Mouse (Mus musculus) intestine, embryonic 15.5 days (tissue): Measurements from ENCODE around the gene Hist1h2bg. TPM values are rescaled to one million over a fixed set of nuclear protein-coding genes. Genes with fewer than 3 reads are reported as not detected.
A peak's percentile ranks its signal among the peaks of the same experiment; 100 is the strongest.

ENCODE experiments used
- ATAC-seq: fragments of 200-750 bp; cut with Nextera tagmentation; 2 replicates; pipeline ENCODE4 v1.8.0; 2017; ENCODE audit warnings: moderate TSS enrichment, moderate library complexity
- H3K27ac ChIP-seq: fragments of 300-500 bp; sonication (generic); 2 replicates; pipeline ENCODE4 v1.5.1; 2015; ENCODE audit warnings: mild to moderate bottlenecking, inconsistent platforms
- H3K27me3 ChIP-seq: fragments of 300-500 bp; sonication (generic); replicated peaks from 2 replicates; pipeline ENCODE4 v1.6.1; 2015; ENCODE audit warnings: inconsistent platforms
- H3K36me3 ChIP-seq: fragments of 300-500 bp; sonication (generic); 2 replicates; pipeline ENCODE4 v1.6.1; 2015; ENCODE audit warnings: inconsistent platforms
- H3K4me1 ChIP-seq: fragments of 300-500 bp; sonication (generic); replicated peaks from 2 replicates; pipeline ENCODE4 v1.6.1; 2015; ENCODE audit warnings: inconsistent platforms
- H3K4me2 ChIP-seq: fragments of 300-500 bp; sonication (generic); replicated peaks from 2 replicates; pipeline ENCODE4 v1.6.1; 2015; ENCODE audit warnings: mild to moderate bottlenecking, inconsistent platforms
- H3K4me3 ChIP-seq: fragments of 300-500 bp; sonication (generic); replicated peaks from 2 replicates; pipeline ENCODE4 v1.5.1; 2015; ENCODE audit warnings: inconsistent platforms
- H3K9ac ChIP-seq: fragments of 300-500 bp; sonication (generic); 2 replicates; pipeline ENCODE4 v1.6.1; 2015; ENCODE audit warnings: inconsistent platforms
- H3K9me3 ChIP-seq: fragments of 300-500 bp; sonication (generic); 2 replicates; pipeline ENCODE4 v1.6.1; 2016; ENCODE audit warnings: inconsistent platforms
- WGBS: fragments of 180-500 bp; shearing (Covaris S2); methylation state at CpG from one replicate; pipeline ENCODE4 v1.1.7; 2015; 5-methylcytosine and 5-hydroxymethylcytosine counted together
- polyA plus RNA-seq: library from polyadenylated mRNA; unstranded; fragments of >200 nt; fragmentation: Nextera tagmentation; extraction: Ambion mirVana; gene quantifications from 2 replicates; pipeline ENCODE4 v1.2.1, GENCODE M21; 2015

Gene Hist1h2bg
- polyA plus RNA-seq, result 7.1 and 11.5 TPM in 2 replicates

GRCm38 (mm10) chr13:23571022-23571503 is at the start of gene Hist1h2bg, which contains the start of gene Hist1h2ae:
Gene Hist1h2bg (plus strand): TSS chr13:23571396.
Gene Hist1h2ae (minus strand): TSS chr13:23571220.
- no peaks in the 10 kb centered on the region for H3K9me3 ChIP-seq
- ATAC-seq, result peak; percentile 92
- H3K27me3 ChIP-seq, result no peaks in the 10 kb centered on the region
- WGBS, result under 1% methylated on average over 18 of the region's 18 CpGs
- H3K27ac ChIP-seq, result peak within 1 kb of the TSS; percentile 94
- H3K4me2 ChIP-seq, result peak within 1 kb of the TSS; percentile 66
- H3K4me1 ChIP-seq, result 0 out of 2 replicates have a peak, but pooled peaks cover 3% of the 10 kb centered on the region
- H3K36me3 ChIP-seq, result no peaks in the 10 kb centered on the region
- H3K9ac ChIP-seq, result peak within 1 kb of the TSS; percentile 56
- H3K4me3 ChIP-seq, result peak within 1 kb of the TSS; percentile 42

GRCm38 (mm10) chr13:23521703-23522102 is 49.5 kb upstream of the Hist1h2bg start:
- WGBS, result 1% methylated on average over 14 of the region's 14 CpGs
- Histone ChIP-seq H3K27ac (no peak overlapping the region), H3K9ac (no peak overlapping the region), H3K27me3 (no peaks in the 10 kb centered on the region), H3K36me3 (no peaks in the 10 kb centered on the region), H3K4me3 (no peak overlapping the region), H3K9me3 (no peaks in the 10 kb centered on the region), H3K4me2 (peak overlapping the region; percentile 29; the same call in 1 of the 2 replicates), H3K4me1 (0 out of 2 replicates have a peak, but pooled peaks cover 3% of the 10 kb centered on the region)
- 0 out of 2 replicates have a peak, but pooled peaks have one; percentile 27 for ATAC-seq

GRCm38 (mm10) chr13:23523976-23524375 is 47.2 kb upstream of the Hist1h2bg start:
- H3K36me3 ChIP-seq, result no peaks in the 10 kb centered on the region
- H3K4me2 ChIP-seq, result no peak overlapping the region
- H3K4me1 ChIP-seq, result 0 out of 2 replicates have a peak, but pooled peaks cover 3% of the 10 kb centered on the region
- no peak for ATAC-seq
- H3K4me3 ChIP-seq, result no peak overlapping the region
- WGBS, result 49% methylated on average over 5 of the region's 5 CpGs
- no peaks in the 10 kb centered on the region for H3K27me3 ChIP-seq
- H3K9me3 ChIP-seq, result no peaks in the 10 kb centered on the region
- no peak overlapping the region for H3K27ac ChIP-seq
- no peak overlapping the region for H3K9ac ChIP-seq

GRCm38 (mm10) chr13:23524654-23525053 is 46.5 kb upstream of the Hist1h2bg start:
- Histone ChIP-seq H3K9ac (no peak overlapping the region), H3K27ac (no peak overlapping the region), H3K4me1 (0 out of 2 replicates have a peak, but pooled peaks cover 3% of the 10 kb centered on the region), H3K27me3 (no peaks in the 10 kb centered on the region), H3K4me2 (0 out of 2 replicates have a peak overlapping the region, but pooled peaks have one; percentile 28), H3K36me3 (no peaks in the 10 kb centered on the region), H3K4me3 (no peak overlapping the region), H3K9me3 (no peaks in the 10 kb centered on the region)
- peak; percentile 24 for ATAC-seq
- WGBS, result 11% methylated on average over 5 of the region's 5 CpGs

- no peaks in the 10 kb centered on the region for H3K9me3 ChIP-seq
- peak overlapping the region; percentile 63 for H3K4me2 ChIP-seq
- H3K27me3 ChIP-seq, result no peaks in the 10 kb centered on the region
- H3K36me3 ChIP-seq, result no peaks in the 10 kb centered on the region
- H3K4me3 ChIP-seq, result peak overlapping the region; percentile 39
- no peak overlapping the region for H3K9ac ChIP-seq
- 3% methylated on average over 10 of the region's 10 CpGs for WGBS
- 0 out of 2 replicates have a peak, but pooled peaks cover 3% of the 10 kb centered on the region for H3K4me1 ChIP-seq
- no peak for ATAC-seq
- H3K27ac ChIP-seq, result no peak overlapping the region
Measured at GRCm38 (mm10) chr13:23525901-23526300, 45.3 kb upstream of the Hist1h2bg start.

GRCm38 (mm10) chr13:23526312-23526711 is 44.9 kb upstream of the Hist1h2bg start:
- H3K27me3 ChIP-seq, result no peaks in the 10 kb centered on the region
- peak overlapping the region; percentile 42 for H3K9ac ChIP-seq
- no peaks in the 10 kb centered on the region for H3K9me3 ChIP-seq
- peak overlapping the region; percentile 39 for H3K4me3 ChIP-seq
- H3K27ac ChIP-seq, result no peak overlapping the region
- H3K4me2 ChIP-seq, result peak overlapping the region; percentile 63
- WGBS, result under 1% methylated on average over 17 of the region's 17 CpGs
- peak; percentile 31; the same call in 1 of the 2 replicates for ATAC-seq
- 0 out of 2 replicates have a peak, but pooled peaks cover 3% of the 10 kb centered on the region for H3K4me1 ChIP-seq
- H3K36me3 ChIP-seq, result no peaks in the 10 kb centered on the region

GRCm38 (mm10) chr13:23529005-23529404 is 42.2 kb upstream of the Hist1h2bg start:
- Histone ChIP-seq H3K4me1 (peaks cover 13% of the 10 kb centered on the region), H3K4me3 (no peak overlapping the region), H3K9ac (no peak overlapping the region), H3K27ac (no peak overlapping the region), H3K9me3 (no peaks in the 10 kb centered on the region), H3K36me3 (no peaks in the 10 kb centered on the region), H3K27me3 (no peaks in the 10 kb centered on the region), H3K4me2 (peak overlapping the region; percentile 21; the same call in 1 of the 2 replicates)
- ATAC-seq, result no peak
- 72% methylated on average over 5 of the region's 5 CpGs for WGBS

- no peaks in the 10 kb centered on the region for H3K36me3 ChIP-seq
- peak overlapping the region; percentile 69 for H3K4me2 ChIP-seq
- peak overlapping the region; percentile 93; the same call in 1 of the 2 replicates for H3K27ac ChIP-seq
- H3K4me1 ChIP-seq, result peaks cover 13% of the 10 kb centered on the region
- ATAC-seq, result no peak
- WGBS, result 12% methylated on average over 2 of the region's 2 CpGs
- H3K9ac ChIP-seq, result no peak overlapping the region
- H3K27me3 ChIP-seq, result no peaks in the 10 kb centered on the region
- H3K9me3 ChIP-seq, result no peaks in the 10 kb centered on the region
- peak overlapping the region; percentile 39 for H3K4me3 ChIP-seq
Measured at GRCm38 (mm10) chr13:23529480-23530165, 41.6 kb upstream of the Hist1h2bg start.

GRCm38 (mm10) chr13:23530181-23530900 is 40.9 kb upstream of the Hist1h2bg start:
- H3K9ac ChIP-seq, result peak overlapping the region; percentile 46
- H3K27ac ChIP-seq, result peak overlapping the region; percentile 93
- peaks cover 13% of the 10 kb centered on the region for H3K4me1 ChIP-seq
- no peak for ATAC-seq
- H3K27me3 ChIP-seq, result no peaks in the 10 kb centered on the region
- H3K9me3 ChIP-seq, result no peaks in the 10 kb centered on the region
- peak overlapping the region; percentile 39 for H3K4me3 ChIP-seq
- under 1% methylated on average over 20 of the region's 20 CpGs for WGBS
- H3K36me3 ChIP-seq, result no peaks in the 10 kb centered on the region
- peak overlapping the region; percentile 69 for H3K4me2 ChIP-seq

GRCm38 (mm10) chr13:23530901-23531875 is 40.0 kb upstream of the Hist1h2bg start, which contains the start of gene Hist1h4h:
Gene Hist1h4h (plus strand): TSS chr13:23531050.
- ATAC-seq, result peak; percentile 76
- under 1% methylated on average over 61 of the region's 70 CpGs for WGBS

More at GRCm38 (mm10) chr13:23530901-23531875, 40.0 kb upstream of the Hist1h2bg start, which contains the start of gene Hist1h4h:
- H3K27ac ChIP-seq, result peak within 1 kb of the TSS; percentile 93
- no peaks in the 10 kb centered on the region for H3K27me3 ChIP-seq
- peak within 1 kb of the TSS; percentile 69 for H3K4me2 ChIP-seq
- no peaks in the 10 kb centered on the region for H3K9me3 ChIP-seq
- peak within 1 kb of the TSS; percentile 39 for H3K4me3 ChIP-seq
- peaks cover 11% of the 10 kb centered on the region for H3K4me1 ChIP-seq
- H3K9ac ChIP-seq, result peak within 1 kb of the TSS; percentile 46
- H3K36me3 ChIP-seq, result no peaks in the 10 kb centered on the region
